Mouse (Mus musculus): Measurements from ENCODE around the gene Slc25a10. TPM values are rescaled to one million over a fixed set of nuclear protein-coding genes. Genes with fewer than 3 reads are reported as not detected.
"Not testable (repeated sequence)": the region's sequence is repeated elsewhere in the genome, so short reads cannot be mapped to it uniquely, and the experiment has no call there.

Gene Slc25a10
- polyA plus RNA-seq, 1 experiment from 2014 or later, result 42.2 TPM

- 79% methylated on average over 2 of the region's 2 CpGs for WGBS (ENCODE audit: insufficient replicate concordance)
- not testable (repeated sequence) for ATAC-seq (ENCODE audit: low read depth); H3K9me3 ChIP-seq (replicated peaks); DNase-seq; H3K9ac ChIP-seq; H3K36me3 ChIP-seq; H3K27ac ChIP-seq; H3K27me3 ChIP-seq; H3K4me3 ChIP-seq (replicated peaks); H3K4me2 ChIP-seq
- peaks cover 50% of the 10 kb centered on the region for H3K4me1 ChIP-seq (replicated peaks)
Measured at GRCm38 (mm10) chr11:120514262-120514661, 22.6 kb downstream of the Slc25a10 start.

- Histone ChIP-seq H3K4me1 (replicated peaks) (peaks cover 51% of the 10 kb centered on the region), H3K9ac (no peak overlapping the region), H3K36me3 (no peaks in the 10 kb centered on the region), H3K9me3 (replicated peaks) (no peaks in the 10 kb centered on the region), H3K4me2 (no peak overlapping the region), H3K4me3 (replicated peaks) (no peak overlapping the region), H3K27me3 (no peaks in the 10 kb centered on the region), H3K27ac (no peak overlapping the region)
- DNase-seq, result peak; percentile 75
- ATAC-seq (ENCODE audit: low read depth), result peak; percentile 48
- 20% methylated on average over 17 of the region's 17 CpGs for whole genome bisulfite sequencing (ENCODE audit: insufficient replicate concordance)
Measured at GRCm38 (mm10) chr11:120515611-120516010, 24.0 kb downstream of the Slc25a10 start.

GRCm38 (mm10) chr11:120517147-120517546 lies 25.5 kb downstream of the Slc25a10 start:
- no peak overlapping the region for H3K4me3 ChIP-seq (replicated peaks)
- no peak overlapping the region for H3K4me2 ChIP-seq
- no peaks in the 10 kb centered on the region for H3K27me3 ChIP-seq
- peaks cover 52% of the 10 kb centered on the region for H3K4me1 ChIP-seq (replicated peaks)
- WGBS (ENCODE audit: insufficient replicate concordance), result 71% methylated on average over 4 of the region's 4 CpGs
- DNase-seq, result no peak
- no peak overlapping the region for H3K9ac ChIP-seq
- no peaks in the 10 kb centered on the region for H3K9me3 ChIP-seq (replicated peaks)
- no peaks in the 10 kb centered on the region for H3K36me3 ChIP-seq
- no peak for ATAC-seq (ENCODE audit: low read depth)
- no peak overlapping the region for H3K27ac ChIP-seq

- DNase-seq (no peak), ATAC-seq (ENCODE audit: low read depth) (no peak)
- Histone ChIP-seq H3K27ac (peak overlapping the region; percentile 10; the same call in 1 of the 2 replicates), H3K4me1 (replicated peaks) (peaks cover 56% of the 10 kb centered on the region), H3K36me3 (no peaks in the 10 kb centered on the region), H3K4me3 (replicated peaks) (no peak overlapping the region), H3K4me2 (no peak overlapping the region), H3K9me3 (replicated peaks) (no peaks in the 10 kb centered on the region), H3K27me3 (no peaks in the 10 kb centered on the region), H3K9ac (no peak overlapping the region)
- WGBS (ENCODE audit: insufficient replicate concordance), result 34% methylated on average over 6 of the region's 6 CpGs
Measured at GRCm38 (mm10) chr11:120518027-120518426, 26.4 kb downstream of the Slc25a10 start.

GRCm38 (mm10) chr11:120518558-120518957 lies 26.9 kb downstream of the Slc25a10 start:
- Histone ChIP-seq H3K27ac (0 out of 2 replicates have a peak overlapping the region, but pooled peaks have one; percentile 10), H3K36me3 (no peaks in the 10 kb centered on the region), H3K4me2 (no peak overlapping the region), H3K9ac (no peak overlapping the region; the same call in 1 of the 2 replicates), H3K27me3 (no peaks in the 10 kb centered on the region), H3K4me3 (replicated peaks) (no peak overlapping the region), H3K9me3 (replicated peaks) (no peaks in the 10 kb centered on the region), H3K4me1 (replicated peaks) (peaks cover 56% of the 10 kb centered on the region)
- ATAC-seq (ENCODE audit: low read depth), result 0 out of 2 replicates have a peak, but pooled peaks have one; percentile 10
- no peak for DNase-seq
- WGBS (ENCODE audit: insufficient replicate concordance), result 44% methylated on average over 6 of the region's 6 CpGs

- H3K9me3 ChIP-seq (replicated peaks), result no peaks in the 10 kb centered on the region
- no peak overlapping the region for H3K9ac ChIP-seq
- DNase-seq (no peak), ATAC-seq (ENCODE audit: low read depth) (no peak)
- 34% methylated on average over 9 of the region's 9 CpGs for WGBS (ENCODE audit: insufficient replicate concordance)
- peak overlapping the region; percentile 86 for H3K27ac ChIP-seq
- H3K4me2 ChIP-seq, result no peak overlapping the region
- H3K4me1 ChIP-seq (replicated peaks), result peaks cover 56% of the 10 kb centered on the region
- no peak overlapping the region for H3K4me3 ChIP-seq (replicated peaks)
- H3K36me3 ChIP-seq, result no peaks in the 10 kb centered on the region
- no peaks in the 10 kb centered on the region for H3K27me3 ChIP-seq
Measured at GRCm38 (mm10) chr11:120519738-120520137, 28.1 kb downstream of the Slc25a10 start.

GRCm38 (mm10) chr11:120520498-120520897 lies 28.9 kb downstream of the Slc25a10 start:
- H3K27ac ChIP-seq, result peak overlapping the region; percentile 86
- WGBS (ENCODE audit: insufficient replicate concordance), result 67% methylated on average over 9 of the region's 9 CpGs
- no peaks in the 10 kb centered on the region for H3K9me3 ChIP-seq (replicated peaks)
- H3K27me3 ChIP-seq, result no peaks in the 10 kb centered on the region
- peaks cover 53% of the 10 kb centered on the region for H3K4me1 ChIP-seq (replicated peaks)
- H3K4me3 ChIP-seq (replicated peaks), result no peak overlapping the region
- DNase-seq, result no peak
- H3K4me2 ChIP-seq, result peak overlapping the region; percentile 3; the same call in 1 of the 2 replicates
- ATAC-seq (ENCODE audit: low read depth), result peak; percentile 25
- no peaks in the 10 kb centered on the region for H3K36me3 ChIP-seq
- 0 out of 2 replicates have a peak overlapping the region, but pooled peaks have one; percentile 10 for H3K9ac ChIP-seq

GRCm38 (mm10) chr11:120520967-120521540 lies 29.4 kb downstream of the Slc25a10 start:
- peak overlapping the region; percentile 86 for H3K27ac ChIP-seq
- no peak overlapping the region for H3K4me3 ChIP-seq (replicated peaks)
- ATAC-seq (ENCODE audit: low read depth) (peak; percentile 93), DNase-seq (peak; percentile 45)
- peaks cover 49% of the 10 kb centered on the region for H3K4me1 ChIP-seq (replicated peaks)
- 43% methylated on average over 5 of the region's 5 CpGs for WGBS (ENCODE audit: insufficient replicate concordance)
- H3K9me3 ChIP-seq (replicated peaks), result no peaks in the 10 kb centered on the region
- no peaks in the 10 kb centered on the region for H3K36me3 ChIP-seq
- peak overlapping the region; percentile 12; the same call in 1 of the 2 replicates for H3K4me2 ChIP-seq
- H3K9ac ChIP-seq, result peak overlapping the region; percentile 24; the same call in 1 of the 2 replicates
- no peaks in the 10 kb centered on the region for H3K27me3 ChIP-seq

- Histone ChIP-seq H3K27me3 (peaks cover under 1% of the 10 kb centered on the region; the same call in 1 of the 2 replicates), H3K4me1 (replicated peaks) (peaks cover 51% of the 10 kb centered on the region), H3K4me3 (replicated peaks) (no peak overlapping the region), H3K4me2 (no peak overlapping the region), H3K36me3 (no peaks in the 10 kb centered on the region), H3K9me3 (replicated peaks) (no peaks in the 10 kb centered on the region), H3K27ac (no peak overlapping the region), H3K9ac (no peak overlapping the region)
- 68% methylated on average over 8 of the region's 8 CpGs for WGBS (ENCODE audit: insufficient replicate concordance)
- DNase-seq, result no peak
- ATAC-seq (ENCODE audit: low read depth), result no peak
Measured at GRCm38 (mm10) chr11:120522581-120522980, 30.9 kb downstream of the Slc25a10 start.

GRCm38 (mm10) chr11:120525959-120526358 lies 34.3 kb downstream of the Slc25a10 start:
- no peaks in the 10 kb centered on the region for H3K36me3 ChIP-seq
- H3K4me2 ChIP-seq, result no peak overlapping the region
- H3K27ac ChIP-seq, result no peak overlapping the region
- ATAC-seq (ENCODE audit: low read depth) (no peak), DNase-seq (no peak)
- peaks cover 39% of the 10 kb centered on the region for H3K4me1 ChIP-seq (replicated peaks)
- no peaks in the 10 kb centered on the region for H3K9me3 ChIP-seq (replicated peaks)
- peaks cover 34% of the 10 kb centered on the region for H3K27me3 ChIP-seq
- no peak overlapping the region for H3K4me3 ChIP-seq (replicated peaks)
- WGBS (ENCODE audit: insufficient replicate concordance), result 62% methylated on average over 2 of the region's 2 CpGs
- no peak overlapping the region for H3K9ac ChIP-seq

GRCm38 (mm10) chr11:120527690-120528354 lies 36.2 kb downstream of the Slc25a10 start:
- Histone ChIP-seq H3K36me3 (no peaks in the 10 kb centered on the region), H3K27ac (no peak overlapping the region), H3K4me2 (peak overlapping the region; percentile 25; the same call in 1 of the 2 replicates), H3K4me1 (replicated peaks) (peaks cover 32% of the 10 kb centered on the region), H3K9me3 (replicated peaks) (no peaks in the 10 kb centered on the region), H3K4me3 (replicated peaks) (no peak overlapping the region), H3K9ac (no peak overlapping the region), H3K27me3 (peaks cover 53% of the 10 kb centered on the region)
- peak; percentile 32; the same call in 1 of the 2 replicates for ATAC-seq (ENCODE audit: low read depth)
- 49% methylated on average over 9 of the region's 9 CpGs for WGBS (ENCODE audit: insufficient replicate concordance)
- no peak for DNase-seq

Data from liver, embryonic 13.5 days (tissue).